Mouse (Mus musculus): ENCODE data around the gene Nfic. TPM values are rescaled to one million over a fixed set of nuclear protein-coding genes. Genes with fewer than 3 reads are reported as not detected.

Nfic gene
- polyA plus RNA-seq, 1 experiment from 2014 or later = 86.5 TPM

- DNase-seq (no peak), ATAC-seq (ENCODE audit: insufficient read depth) (no peak)
- Histone ChIP-seq H3K9ac (no peak overlapping the region), H3K4me1 (ENCODE audit: insufficient read depth) (no peaks in the 10 kb centered on the region), H3K27ac (ENCODE audit: low read depth) (no peak overlapping the region), H3K27me3 (ENCODE audit: insufficient read depth, low read length) (peaks cover 30% of the 10 kb centered on the region), H3K4me3 (ENCODE audit: low read depth, low read length) (no peak overlapping the region), H3K36me3 (ENCODE audit: insufficient read depth) (no peaks in the 10 kb centered on the region), H3K9me3 (ENCODE audit: low read depth, low read length) (no peaks in the 10 kb centered on the region), H3K4me2 (no peak overlapping the region)
- TF ChIP-seq CTCF (IDR thresholded peaks at IDR 0.05; ENCODE audit: low read depth) = no peak
- WGBS = 9% methylated on average over 13 of the region's 18 CpGs
Observed at GRCm38 (mm10) chr10:81472403-81473002, 17.1 kb upstream of the Nfic start.

GRCm38 (mm10) chr10:81470454-81470853, 15.0 kb upstream of the Nfic start:
- H3K4me1 ChIP-seq (ENCODE audit: insufficient read depth) = no peaks in the 10 kb centered on the region
- H3K4me2 ChIP-seq = no peak overlapping the region
- H3K27ac ChIP-seq (ENCODE audit: low read depth) = no peak overlapping the region
- no peak for ATAC-seq (ENCODE audit: insufficient read depth)
- H3K9ac ChIP-seq = no peak overlapping the region
- TF ChIP-seq CTCF (IDR thresholded peaks at IDR 0.05; ENCODE audit: low read depth) = no peak
- H3K4me3 ChIP-seq (ENCODE audit: low read depth, low read length) = no peak overlapping the region
- no peaks in the 10 kb centered on the region for H3K9me3 ChIP-seq (ENCODE audit: low read depth, low read length)
- H3K36me3 ChIP-seq (ENCODE audit: insufficient read depth) = no peaks in the 10 kb centered on the region
- 52% methylated on average over 18 of the region's 18 CpGs for WGBS
- DNase-seq = no peak
- H3K27me3 ChIP-seq (ENCODE audit: insufficient read depth, low read length) = peaks cover 42% of the 10 kb centered on the region

GRCm38 (mm10) chr10:81469253-81469652, 13.8 kb upstream of the Nfic start:
- H3K4me2 ChIP-seq = no peak overlapping the region
- ATAC-seq (ENCODE audit: insufficient read depth) (no peak), DNase-seq (no peak)
- no peaks in the 10 kb centered on the region for H3K9me3 ChIP-seq (ENCODE audit: low read depth, low read length)
- no peak for TF ChIP-seq CTCF (IDR thresholded peaks at IDR 0.05; ENCODE audit: low read depth)
- 0 out of 2 replicates have a peak, but pooled peaks cover under 1% of the 10 kb centered on the region for H3K4me1 ChIP-seq (ENCODE audit: insufficient read depth)
- no peaks in the 10 kb centered on the region for H3K36me3 ChIP-seq (ENCODE audit: insufficient read depth)
- 79% methylated on average over 5 of the region's 5 CpGs for WGBS
- H3K9ac ChIP-seq = no peak overlapping the region
- peaks cover 50% of the 10 kb centered on the region for H3K27me3 ChIP-seq (ENCODE audit: insufficient read depth, low read length)
- H3K27ac ChIP-seq (ENCODE audit: low read depth) = no peak overlapping the region
- H3K4me3 ChIP-seq (ENCODE audit: low read depth, low read length) = no peak overlapping the region

- Histone ChIP-seq H3K27me3 (ENCODE audit: insufficient read depth, low read length) (peaks cover 50% of the 10 kb centered on the region), H3K9me3 (ENCODE audit: low read depth, low read length) (no peaks in the 10 kb centered on the region), H3K27ac (ENCODE audit: low read depth) (no peak overlapping the region), H3K4me2 (no peak overlapping the region), H3K4me1 (ENCODE audit: insufficient read depth) (peaks cover 3% of the 10 kb centered on the region; the same call in 1 of the 2 replicates), H3K36me3 (ENCODE audit: insufficient read depth) (no peaks in the 10 kb centered on the region), H3K4me3 (ENCODE audit: low read depth, low read length) (no peak overlapping the region), H3K9ac (no peak overlapping the region)
- no peak for TF ChIP-seq CTCF (IDR thresholded peaks at IDR 0.05; ENCODE audit: low read depth)
- 83% methylated on average over 16 of the region's 16 CpGs for WGBS
- ATAC-seq (ENCODE audit: insufficient read depth) (no peak), DNase-seq (no peak)
Observed at GRCm38 (mm10) chr10:81467670-81468235, 12.3 kb upstream of the Nfic start.

GRCm38 (mm10) chr10:81466881-81467280, 11.4 kb upstream of the Nfic start:
- no peak for TF ChIP-seq CTCF (IDR thresholded peaks at IDR 0.05; ENCODE audit: low read depth)
- Histone ChIP-seq H3K36me3 (ENCODE audit: insufficient read depth) (no peaks in the 10 kb centered on the region), H3K4me3 (ENCODE audit: low read depth, low read length) (no peak overlapping the region), H3K9me3 (ENCODE audit: low read depth, low read length) (no peaks in the 10 kb centered on the region), H3K4me2 (no peak overlapping the region), H3K27ac (ENCODE audit: low read depth) (no peak overlapping the region), H3K27me3 (ENCODE audit: insufficient read depth, low read length) (peaks cover 50% of the 10 kb centered on the region), H3K4me1 (ENCODE audit: insufficient read depth) (peaks cover 3% of the 10 kb centered on the region; the same call in 1 of the 2 replicates), H3K9ac (no peak overlapping the region)
- WGBS = 49% methylated on average over 14 of the region's 14 CpGs
- no peak for DNase-seq
- ATAC-seq (ENCODE audit: insufficient read depth) = no peak

- no peak overlapping the region for H3K27ac ChIP-seq (ENCODE audit: low read depth)
- no peak overlapping the region for H3K4me2 ChIP-seq
- peaks cover 56% of the 10 kb centered on the region for H3K27me3 ChIP-seq (ENCODE audit: insufficient read depth, low read length)
- no peak for ATAC-seq (ENCODE audit: insufficient read depth)
- H3K36me3 ChIP-seq (ENCODE audit: insufficient read depth) = no peaks in the 10 kb centered on the region
- H3K9me3 ChIP-seq (ENCODE audit: low read depth, low read length) = no peaks in the 10 kb centered on the region
- no peak overlapping the region for H3K4me3 ChIP-seq (ENCODE audit: low read depth, low read length)
- 85% methylated on average over 2 of the region's 2 CpGs for WGBS
- H3K4me1 ChIP-seq (ENCODE audit: insufficient read depth) = peaks cover 3% of the 10 kb centered on the region; the same call in 1 of the 2 replicates
- no peak for DNase-seq
- TF ChIP-seq CTCF (IDR thresholded peaks at IDR 0.05; ENCODE audit: low read depth) = no peak
- H3K9ac ChIP-seq = no peak overlapping the region
Observed at GRCm38 (mm10) chr10:81466066-81466465, 10.6 kb upstream of the Nfic start.

GRCm38 (mm10) chr10:81465265-81465645, 9.8 kb upstream of the Nfic start:
- no peaks in the 10 kb centered on the region for H3K9me3 ChIP-seq (ENCODE audit: low read depth, low read length)
- no peak for TF ChIP-seq CTCF (IDR thresholded peaks at IDR 0.05; ENCODE audit: low read depth)
- 10% methylated on average over 5 of the region's 5 CpGs for WGBS
- no peaks in the 10 kb centered on the region for H3K36me3 ChIP-seq (ENCODE audit: insufficient read depth)
- H3K4me1 ChIP-seq (ENCODE audit: insufficient read depth) = peaks cover 3% of the 10 kb centered on the region; the same call in 1 of the 2 replicates
- no peak overlapping the region for H3K27ac ChIP-seq (ENCODE audit: low read depth)
- no peak overlapping the region for H3K9ac ChIP-seq
- peak; percentile 31; the same call in 1 of the 2 replicates for ATAC-seq (ENCODE audit: insufficient read depth)
- no peak for DNase-seq
- peaks cover 64% of the 10 kb centered on the region for H3K27me3 ChIP-seq (ENCODE audit: insufficient read depth, low read length)
- H3K4me2 ChIP-seq = no peak overlapping the region
- H3K4me3 ChIP-seq (ENCODE audit: low read depth, low read length) = no peak overlapping the region
